8 mouse cellular contexts compared by ENCODE assay signal in genomic region chr12:111574887-111575838, GRCm38 (mm10). TPM values are rescaled to one million over a fixed set of nuclear protein-coding genes. Genes with fewer than 3 reads are reported as not detected.
DNase-seq lines count a peak whose midpoint lies in the region; ATAC-seq lines count a peak whose summit lies in the region.

No protein-coding gene starts in this region.

- peak; percentile 34 for DNase-seq in CD4-positive helper T cell, adult 2 months (ENCODE audit: low read depth, low spot score)
- peak; percentile 69 for DNase-seq in adrenal gland, postnatal 14 days
- DNase-seq in lung, postnatal 14 days = peak; percentile 40
- DNase-seq in ovary, adult 18-20 months (ENCODE audit: low spot score) = peak; percentile 53
- peak; percentile 30 for DNase-seq in thymus, postnatal 0 days (ENCODE audit: low spot score)

- H3K9me3 ChIP-seq in embryonic facial prominence, embryonic 12.5 days = no peaks in the 10 kb centered on the region
- no peaks in the 10 kb centered on the region for H3K9me3 ChIP-seq in heart, embryonic 11.5 days (replicated peaks; ENCODE audit: control insufficient read depth, low read length)
- no peaks in the 10 kb centered on the region; the same call in 1 of the 2 replicates for H3K9me3 ChIP-seq in kidney, embryonic 16.5 days (ENCODE audit: low read length)

- H3K4me2 ChIP-seq in embryonic facial prominence, embryonic 12.5 days (replicated peaks) = peak overlapping the region; percentile 87
- H3K4me2 ChIP-seq in heart, embryonic 11.5 days = peak overlapping the region; percentile 94
- peak overlapping the region; percentile 93 for H3K4me2 ChIP-seq in kidney, embryonic 16.5 days (replicated peaks; ENCODE audit: low read depth, low read length)

- peaks cover 14% of the 10 kb centered on the region for H3K4me1 ChIP-seq in embryonic facial prominence, embryonic 12.5 days
- peaks cover 12% of the 10 kb centered on the region for H3K4me1 ChIP-seq in heart, embryonic 11.5 days (ENCODE audit: control insufficient read depth, insufficient read depth, low read length)
- H3K4me1 ChIP-seq in kidney, embryonic 16.5 days (ENCODE audit: insufficient read depth, low read length) = peaks cover 27% of the 10 kb centered on the region

- no peaks in the 10 kb centered on the region for H3K27me3 ChIP-seq in embryonic facial prominence, embryonic 12.5 days
- no peaks in the 10 kb centered on the region for H3K27me3 ChIP-seq in heart, embryonic 11.5 days (ENCODE audit: control insufficient read depth, insufficient read depth, low read length)
- no peaks in the 10 kb centered on the region for H3K27me3 ChIP-seq in kidney, embryonic 16.5 days (ENCODE audit: insufficient read depth, low read length)

- peak overlapping the region; percentile 99 for H3K9ac ChIP-seq in embryonic facial prominence, embryonic 12.5 days
- H3K9ac ChIP-seq in heart, embryonic 11.5 days (ENCODE audit: low read depth, low read length) = peak overlapping the region; percentile 98
- peak overlapping the region; percentile 100 for H3K9ac ChIP-seq in kidney, embryonic 16.5 days (replicated peaks; ENCODE audit: low read length)

- peak; percentile 65 for ATAC-seq in embryonic facial prominence, embryonic 12.5 days (ENCODE audit: insufficient number of reproducible peaks, insufficient read depth, low FRiP score, low TSS enrichment)
- peak; percentile 71 for ATAC-seq in heart, embryonic 11.5 days (replicated peaks; ENCODE audit: insufficient number of reproducible peaks, low FRiP score, low TSS enrichment)
- peak; percentile 50 for ATAC-seq in kidney, embryonic 16.5 days (ENCODE audit: low FRiP score, low TSS enrichment)

- peak overlapping the region; percentile 100 for H3K4me3 ChIP-seq in embryonic facial prominence, embryonic 12.5 days
- H3K4me3 ChIP-seq in heart, embryonic 11.5 days (ENCODE audit: low read depth, low read length) = peak overlapping the region; percentile 100
- peak overlapping the region; percentile 98 for H3K4me3 ChIP-seq in kidney, embryonic 16.5 days (ENCODE audit: low read length)

- under 1% methylated on average over 58 of the region's 58 CpGs for WGBS in embryonic facial prominence, embryonic 12.5 days
- under 1% methylated on average over 58 of the region's 58 CpGs for WGBS in heart, embryonic 11.5 days (ENCODE audit: insufficient replicate concordance)
- WGBS in kidney, embryonic 16.5 days = under 1% methylated on average over 57 of the region's 58 CpGs

- H3K36me3 ChIP-seq in embryonic facial prominence, embryonic 12.5 days = no peaks in the 10 kb centered on the region
- H3K36me3 ChIP-seq in heart, embryonic 11.5 days (ENCODE audit: control insufficient read depth, insufficient read depth, low read length) = no peaks in the 10 kb centered on the region
- H3K36me3 ChIP-seq in kidney, embryonic 16.5 days (ENCODE audit: insufficient read depth, low read length) = no peaks in the 10 kb centered on the region

- H3K27ac ChIP-seq in embryonic facial prominence, embryonic 12.5 days = peak overlapping the region; percentile 95
- peak overlapping the region; percentile 95 for H3K27ac ChIP-seq in heart, embryonic 11.5 days (ENCODE audit: low read depth, low read length)
- peak overlapping the region; percentile 96 for H3K27ac ChIP-seq in kidney, embryonic 16.5 days (ENCODE audit: low read length)

RNA-seq across cellular contexts. Expression of gene Mark3, which starts 0.8 kb away (rescaled TPM):
- total RNA-seq in adrenal gland, postnatal 14 days (2021) = 98.3 and 98.5 TPM in 2 replicates
- polyA plus RNA-seq in embryonic facial prominence, embryonic 12.5 days (2016; fragmentation: Nextera tagmentation; extraction: Ambion mirVana) = 69.8 and 70.0 TPM in 2 replicates
- 45.7 and 47.7 TPM in 2 replicates for polyA plus RNA-seq in heart, embryonic 11.5 days (2014; fragmentation: Nextera tagmentation; extraction: Ambion mirVana)
- 31.5 and 32.2 TPM in 2 replicates for polyA plus RNA-seq in kidney, embryonic 16.5 days (2015; fragmentation: Nextera tagmentation; extraction: Ambion mirVana)
- 25.5 and 35.1 TPM in 2 replicates for polyA plus RNA-seq in thymus, postnatal 0 days (2015; fragmentation: Nextera tagmentation; extraction: Ambion mirVana)

RNA-seq across cellular contexts. Expression of gene Eif5, which starts 37.3 kb away (rescaled TPM):
- 334 and 370 TPM in 2 replicates for total RNA-seq in adrenal gland, postnatal 14 days (2021)
- polyA plus RNA-seq in embryonic facial prominence, embryonic 12.5 days (2016; fragmentation: Nextera tagmentation; extraction: Ambion mirVana) = 602 and 657 TPM in 2 replicates
- polyA plus RNA-seq in heart, embryonic 11.5 days (2014; fragmentation: Nextera tagmentation; extraction: Ambion mirVana) = 478 and 505 TPM in 2 replicates
- polyA plus RNA-seq in kidney, embryonic 16.5 days (2015; fragmentation: Nextera tagmentation; extraction: Ambion mirVana) = 481 and 498 TPM in 2 replicates
- 660 and 662 TPM in 2 replicates for polyA plus RNA-seq in thymus, postnatal 0 days (2015; fragmentation: Nextera tagmentation; extraction: Ambion mirVana)

Comparison
In these comparisons a context has a peak if more than half of its experiments do, and no peak if none do; other contexts are left out.
1. Peak in every context shown above with its lines: DNase-seq, ATAC-seq, H3K4me3 ChIP-seq and H3K27ac ChIP-seq.